ENCODE assay signal across 12 mouse cellular contexts in the genomic region with DNA sequence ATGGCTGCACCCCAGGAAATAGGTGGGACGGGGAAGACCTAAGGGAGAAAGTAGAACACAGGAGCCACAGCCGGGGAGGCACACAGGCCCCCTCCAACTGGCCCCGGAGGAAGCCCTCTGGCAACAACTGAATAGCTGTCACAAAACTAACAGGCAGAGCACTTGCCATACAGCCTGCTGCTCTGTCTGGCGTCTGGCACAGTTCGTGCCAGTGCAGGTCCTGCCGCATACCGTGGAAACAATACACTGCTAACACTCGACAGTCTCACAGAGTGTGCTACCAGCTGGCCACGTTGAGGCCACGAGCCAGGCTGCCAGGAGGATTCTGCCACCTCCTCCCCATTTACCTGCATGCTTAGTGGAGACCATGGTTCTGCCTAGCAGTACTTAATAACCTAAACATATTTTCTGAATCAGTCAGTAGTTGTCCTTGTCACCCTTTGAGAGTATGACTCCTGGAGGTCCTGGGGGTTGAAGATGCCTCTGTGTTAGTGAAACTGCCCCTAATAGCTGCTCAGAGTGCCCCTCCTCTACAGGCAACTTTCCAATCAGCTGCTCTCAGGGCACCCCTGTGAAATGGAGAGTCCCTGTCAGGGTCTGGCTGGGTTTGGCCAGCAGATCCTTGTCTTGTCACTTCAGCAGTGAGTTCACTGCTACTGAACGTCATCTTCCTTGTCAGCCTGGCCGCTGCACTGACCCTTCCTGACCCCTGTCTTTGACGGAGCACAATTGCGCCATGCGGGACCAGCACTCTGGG.
A peak's percentile ranks its signal among the peaks of the same experiment; 100 is the strongest.
DNase-seq lines count a peak whose midpoint lies in the region; ATAC-seq and TF ChIP-seq lines count a peak whose summit lies in the region.
"Had no signal": no experiment of that assay in that cellular context is flagged by ENCODE, and none has a peak within 500 bp of the region (broad histone marks: within the 10 kb centered on the region; RNA-seq: fewer than 3 reads in every experiment).

No protein-coding gene starts in this region.

- no peaks in the 10 kb centered on the region for H3K9me3 ChIP-seq in forebrain, embryonic 15.5 days
- no peaks in the 10 kb centered on the region for H3K9me3 ChIP-seq in midbrain, embryonic 15.5 days
- H3K9me3 ChIP-seq: intestine, embryonic 15.5 days; stomach, embryonic 15.5 days had no signal

- TF ChIP-seq CTCF in cerebellum, adult 2 months (IDR thresholded peaks at IDR 0.05; ENCODE audit: borderline replicate concordance, insufficient read depth, low read depth, low read length) = no peak
- TF ChIP-seq CTCF in layer of hippocampus, adult 2 months (conservative IDR thresholded peaks at IDR 0.05) = no peak

- no peak for TF ChIP-seq POLR2A in cerebellum, adult 2 months (IDR thresholded peaks at IDR 0.05; ENCODE audit: borderline replicate concordance, insufficient read depth, low read length)

- ATAC-seq in forebrain, embryonic 15.5 days (replicated peaks) = peak; percentile 85
- 0 out of 2 replicates have a peak, but pooled peaks have one; percentile 21 for ATAC-seq in midbrain, embryonic 15.5 days (replicated peaks)

- no peak overlapping the region for H3K9ac ChIP-seq in forebrain, embryonic 15.5 days (replicated peaks)
- H3K9ac ChIP-seq in midbrain, embryonic 15.5 days = no peak overlapping the region
- H3K9ac ChIP-seq: intestine, embryonic 15.5 days; limb, embryonic 13.5 days; stomach, embryonic 15.5 days had no signal

- H3K27me3 ChIP-seq in cerebellum, adult 2 months (ENCODE audit: control insufficient read depth, insufficient read depth, low read length) = no peaks in the 10 kb centered on the region
- H3K27me3 ChIP-seq in forebrain, embryonic 15.5 days = no peaks in the 10 kb centered on the region
- no peaks in the 10 kb centered on the region for H3K27me3 ChIP-seq in midbrain, embryonic 15.5 days (replicated peaks)
- H3K27me3 ChIP-seq: intestine, embryonic 15.5 days; limb, embryonic 13.5 days; stomach, embryonic 15.5 days had no signal

- no peak overlapping the region for H3K4me2 ChIP-seq in forebrain, embryonic 15.5 days (replicated peaks)
- H3K4me2 ChIP-seq in midbrain, embryonic 15.5 days = no peak overlapping the region
- H3K4me2 ChIP-seq: intestine, embryonic 15.5 days; limb, embryonic 13.5 days; stomach, embryonic 15.5 days had no signal

- H3K36me3 ChIP-seq in forebrain, embryonic 15.5 days = peaks cover 9% of the 10 kb centered on the region; the same call in 1 of the 2 replicates
- peaks cover 8% of the 10 kb centered on the region; the same call in 1 of the 2 replicates for H3K36me3 ChIP-seq in midbrain, embryonic 15.5 days (replicated peaks)

- no peak overlapping the region for H3K4me3 ChIP-seq in cerebellum, adult 2 months (replicated peaks; ENCODE audit: insufficient read depth, low read depth, low read length)
- H3K4me3 ChIP-seq in layer of hippocampus, adult 2 months = no peak overlapping the region
- no peak overlapping the region for H3K4me3 ChIP-seq in forebrain, embryonic 15.5 days
- no peak overlapping the region for H3K4me3 ChIP-seq in midbrain, embryonic 15.5 days
- H3K4me3 ChIP-seq: intestine, embryonic 15.5 days; limb, embryonic 13.5 days; stomach, embryonic 15.5 days had no signal

- 34% methylated on average over 15 of the region's 15 CpGs for WGBS in cerebellum, adult 2 months
- 41% methylated on average over 15 of the region's 15 CpGs for WGBS in forebrain, embryonic 15.5 days
- WGBS in midbrain, embryonic 15.5 days = 60% methylated on average over 15 of the region's 15 CpGs

- peaks cover 22% of the 10 kb centered on the region for H3K4me1 ChIP-seq in cerebellum, adult 2 months (ENCODE audit: control insufficient read depth, insufficient read depth, low read length)
- peaks cover 43% of the 10 kb centered on the region for H3K4me1 ChIP-seq in forebrain, embryonic 15.5 days
- peaks cover 16% of the 10 kb centered on the region for H3K4me1 ChIP-seq in midbrain, embryonic 15.5 days
- H3K4me1 ChIP-seq: intestine, embryonic 15.5 days had no signal

- peak; percentile 26 to 47 for DNase-seq in cerebellum, adult 2 months
- DNase-seq in cerebellum, adult 8-10 months = no peak
- DNase-seq in layer of hippocampus, adult 2 months (ENCODE audit: low spot score in 2 of 2) = peak; percentile 23 to 37
- no peak for DNase-seq in layer of hippocampus, adult 9-10 months (ENCODE audit: low spot score)
- no peak for DNase-seq in natural killer cell, adult 2 months (ENCODE audit: low spot score in 2 of 2)
- no peak for DNase-seq in lung, postnatal 10 days

- H3K27ac ChIP-seq in cerebellum, adult 2 months (ENCODE audit: insufficient read depth, low read length) = no peak overlapping the region
- H3K27ac ChIP-seq in layer of hippocampus, adult 2 months = no peak overlapping the region
- H3K27ac ChIP-seq in forebrain, embryonic 15.5 days (replicated peaks) = peak overlapping the region; percentile 89
- no peak overlapping the region for H3K27ac ChIP-seq in midbrain, embryonic 15.5 days
- H3K27ac ChIP-seq: intestine, embryonic 15.5 days; kidney, postnatal 0 days; limb, embryonic 13.5 days; stomach, embryonic 15.5 days had no signal

Comparison
In these comparisons a context has a peak if more than half of its experiments do, and no peak if none do; other contexts are left out.
1. DNase-seq: peak in cerebellum, adult 2 months (2 of 2) and layer of hippocampus, adult 2 months (2 of 2); none in cerebellum, adult 8-10 months (single experiment), layer of hippocampus, adult 9-10 months (single experiment), natural killer cell, adult 2 months (0 of 2) and lung, postnatal 10 days (single experiment).